ENCODE assay signal across 8 mouse cellular contexts in genomic region chr2:122630465-122631225, GRCm38 (mm10). TPM values are rescaled to one million over a fixed set of nuclear protein-coding genes. Genes with fewer than 3 reads are reported as not detected.
A peak's percentile ranks its signal among the peaks of the same experiment; 100 is the strongest.
DNase-seq lines count a peak whose midpoint lies in the region; ATAC-seq and TF ChIP-seq lines count a peak whose summit lies in the region.

No protein-coding gene starts in this region.

- no peaks in the 10 kb centered on the region for H3K27me3 ChIP-seq in cerebellum, adult 2 months (ENCODE audit: control insufficient read depth, insufficient read depth, low read length)
- H3K27me3 ChIP-seq in forebrain, postnatal 0 days (ENCODE audit: insufficient read depth, low read length) = no peaks in the 10 kb centered on the region
- no peaks in the 10 kb centered on the region for H3K27me3 ChIP-seq in lung, embryonic 15.5 days

- H3K9ac ChIP-seq in forebrain, postnatal 0 days = peak overlapping the region; percentile 68
- peak overlapping the region; percentile 92 for H3K9ac ChIP-seq in lung, embryonic 15.5 days

- peak; percentile 76 for DNase-seq in MEL-GATA-1-ER (ENCODE audit: extremely low read depth, low read depth)
- DNase-seq in cerebellum, adult 2 months = peak; percentile 89 to 94
- peak; percentile 94 for DNase-seq in forebrain, postnatal 0 days
- DNase-seq in heart, postnatal 4 days = peak; percentile 89
- peak; percentile 90 to 91 for DNase-seq in layer of hippocampus, adult 8-10 months (ENCODE audit: low spot score in 2 of 2)
- peak; percentile 80 to 83 for DNase-seq in thymus, adult 18-20 months

- H3K27ac ChIP-seq in cerebellum, adult 2 months (ENCODE audit: insufficient read depth, low read length) = peak overlapping the region; percentile 59; the same call in 1 of the 2 replicates
- peak overlapping the region; percentile 76 for H3K27ac ChIP-seq in forebrain, postnatal 0 days (ENCODE audit: low read depth, low read length)
- H3K27ac ChIP-seq in lung, embryonic 15.5 days = peak overlapping the region; percentile 77
- no peak overlapping the region for H3K27ac ChIP-seq in olfactory bulb, adult 2 months (ENCODE audit: insufficient read depth, low read depth, low read length)

- H3K4me3 ChIP-seq in cerebellum, adult 2 months (replicated peaks; ENCODE audit: insufficient read depth, low read depth, low read length) = peak overlapping the region; percentile 73
- peak overlapping the region; percentile 68 for H3K4me3 ChIP-seq in forebrain, postnatal 0 days (ENCODE audit: low read depth, low read length)
- peak overlapping the region; percentile 94 for H3K4me3 ChIP-seq in lung, embryonic 15.5 days
- H3K4me3 ChIP-seq in olfactory bulb, adult 2 months (ENCODE audit: insufficient read depth, low read depth, low read length) = peak overlapping the region; percentile 75

- H3K4me1 ChIP-seq in cerebellum, adult 2 months (ENCODE audit: control insufficient read depth, insufficient read depth, low read length) = peaks cover 4% of the 10 kb centered on the region; the same call in 1 of the 2 replicates
- no peaks in the 10 kb centered on the region for H3K4me1 ChIP-seq in forebrain, postnatal 0 days (ENCODE audit: insufficient read depth)
- peaks cover 19% of the 10 kb centered on the region for H3K4me1 ChIP-seq in lung, embryonic 15.5 days
- peaks cover 4% of the 10 kb centered on the region for H3K4me1 ChIP-seq in olfactory bulb, adult 2 months (ENCODE audit: control insufficient read depth, insufficient read depth, low read length)

- WGBS in cerebellum, adult 2 months = 1% methylated on average over 75 of the region's 75 CpGs
- WGBS in forebrain, postnatal 0 days = under 1% methylated on average over 71 of the region's 75 CpGs
- WGBS in lung, embryonic 15.5 days = under 1% methylated on average over 74 of the region's 75 CpGs
- WGBS in olfactory bulb, adult 2 months = under 1% methylated on average over 75 of the region's 75 CpGs

- H3K9me3 ChIP-seq in forebrain, postnatal 0 days (ENCODE audit: low read length) = no peaks in the 10 kb centered on the region
- no peaks in the 10 kb centered on the region for H3K9me3 ChIP-seq in lung, embryonic 15.5 days

- H3K36me3 ChIP-seq in forebrain, postnatal 0 days (ENCODE audit: insufficient read depth) = peaks cover 18% of the 10 kb centered on the region
- peaks cover 12% of the 10 kb centered on the region for H3K36me3 ChIP-seq in lung, embryonic 15.5 days

- peak overlapping the region; percentile 97 for H3K4me2 ChIP-seq in forebrain, postnatal 0 days (ENCODE audit: low read depth)
- H3K4me2 ChIP-seq in lung, embryonic 15.5 days = peak overlapping the region; percentile 95

- no peak for TF ChIP-seq CTCF in cerebellum, adult 2 months (IDR thresholded peaks at IDR 0.05; ENCODE audit: borderline replicate concordance, insufficient read depth, low read depth, low read length)
- no peak; the same call in 1 of the 2 replicates for TF ChIP-seq CTCF in forebrain, postnatal 0 days (IDR thresholded peaks at IDR 0.05; ENCODE audit: low read depth)
- TF ChIP-seq CTCF in olfactory bulb, adult 2 months (IDR thresholded peaks at IDR 0.05; ENCODE audit: insufficient read depth, low read depth, low read length) = no peak

- peak; percentile 70; the same call in 1 of the 2 replicates for TF ChIP-seq POLR2A in cerebellum, adult 2 months (IDR thresholded peaks at IDR 0.05; ENCODE audit: borderline replicate concordance, insufficient read depth, low read length)
- peak; percentile 86 for TF ChIP-seq POLR2A in olfactory bulb, adult 2 months (IDR thresholded peaks at IDR 0.05; ENCODE audit: insufficient read depth, low read depth, low read length)

- peak; percentile 90 for ATAC-seq in forebrain, postnatal 0 days
- ATAC-seq in lung, embryonic 15.5 days (ENCODE audit: borderline replicate concordance, extremely low read depth, low FRiP score, low TSS enrichment) = peak; percentile 82

RNA-seq across cellular contexts. Expression of gene AA467197, which starts 6.1 kb away (rescaled TPM):
- 0.67 and 0.81 TPM in 2 replicates for polyA plus RNA-seq in cerebellum, adult 2 months (2012; rRNA removed)
- total RNA-seq in forebrain, postnatal 0 days (2014; rRNA removed) = 0.46 and 1.4 TPM in 2 replicates
- 0.59 TPM in 1 of 2 replicates, not detected in the other for polyA plus RNA-seq in forebrain, postnatal 0 days (2015; fragmentation: Nextera tagmentation; extraction: Ambion mirVana)
- total RNA-seq in heart, postnatal 4 days (2021) = under 1 TPM in 1 of 2 experiments, not detected in 1; 0.36 TPM
- under 1 TPM; 0.54 to 0.91 (median 0.82) TPM for total RNA-seq in layer of hippocampus, adult 8-10 months (2022)
- 0.30 and 0.76 TPM in 2 replicates for polyA plus RNA-seq in lung, embryonic 15.5 days (2015; fragmentation: Nextera tagmentation; extraction: Ambion mirVana)
- polyA plus RNA-seq in olfactory bulb, adult 2 months (2012; ENCODE audit: insufficient read depth, insufficient read length, low replicate concordance, missing spikeins) = not detected in 2 replicates

RNA-seq across cellular contexts. Expression of gene Gatm, which starts 19.5 kb away (rescaled TPM):
- polyA plus RNA-seq in cerebellum, adult 2 months (2012; rRNA removed) = 164 and 201 TPM in 2 replicates
- total RNA-seq in forebrain, postnatal 0 days (2014; rRNA removed) = 47.6 and 48.2 TPM in 2 replicates
- 53.0 and 59.7 TPM in 2 replicates for polyA plus RNA-seq in forebrain, postnatal 0 days (2015; fragmentation: Nextera tagmentation; extraction: Ambion mirVana)
- 10 to 100 TPM in 1 of 2 experiments, 1 to 10 TPM in 1; 9.1 to 10.5 TPM for total RNA-seq in heart, postnatal 4 days (2021)
- 100 to 1,000 TPM in 1 of 4 experiments, 10 to 100 TPM in 3; 91.7 to 100 (median 94.8) TPM for total RNA-seq in layer of hippocampus, adult 8-10 months (2022)
- 6.2 and 6.3 TPM in 2 replicates for polyA plus RNA-seq in lung, embryonic 15.5 days (2015; fragmentation: Nextera tagmentation; extraction: Ambion mirVana)
- polyA plus RNA-seq in olfactory bulb, adult 2 months (2012; ENCODE audit: insufficient read depth, insufficient read length, low replicate concordance, missing spikeins) = not detected in 2 replicates
